Mouse (Mus musculus) forebrain, embryonic 13.5 days (tissue): Measurements from ENCODE around the gene Olfr68. TPM values are rescaled to one million over a fixed set of nuclear protein-coding genes. Genes with fewer than 3 reads are reported as not detected.

ENCODE experiments used
- ATAC-seq: fragments of 200-750 bp; cut with Nextera tagmentation; 2 replicates; pipeline ENCODE4 v1.8.0; 2017
- H3K27ac ChIP-seq: fragments of 300-500 bp; sonication (generic); 2 replicates; pipeline ENCODE4 v1.5.1; 2015; ENCODE audit warnings: inconsistent platforms, mild to moderate bottlenecking, moderate library complexity
- H3K27me3 ChIP-seq: fragments of 300-500 bp; sonication (generic); 2 replicates; pipeline ENCODE4 v1.6.1; 2015; ENCODE audit warnings: mild to moderate bottlenecking, inconsistent platforms
- H3K36me3 ChIP-seq: fragments of 300-500 bp; sonication (generic); 2 replicates; pipeline ENCODE4 v1.6.1; 2015; ENCODE audit warnings: mild to moderate bottlenecking, inconsistent platforms; ENCODE audit not compliant: poor library complexity, severe bottlenecking
- H3K4me1 ChIP-seq: fragments of 300-500 bp; sonication (generic); 2 replicates; pipeline ENCODE4 v1.6.1; 2015; ENCODE audit warnings: inconsistent platforms
- H3K4me2 ChIP-seq: fragments of 300-500 bp; sonication (generic); 2 replicates; pipeline ENCODE4 v1.6.1; 2015; ENCODE audit warnings: inconsistent platforms, mild to moderate bottlenecking, moderate library complexity
- H3K4me3 ChIP-seq: fragments of 300-500 bp; sonication (generic); 2 replicates; pipeline ENCODE4 v1.5.1; 2015; ENCODE audit warnings: mild to moderate bottlenecking, inconsistent platforms
- H3K9ac ChIP-seq: fragments of 300-500 bp; sonication (generic); 2 replicates; pipeline ENCODE4 v1.6.1; 2015; ENCODE audit warnings: mild to moderate bottlenecking, inconsistent platforms
- H3K9me3 ChIP-seq: fragments of 300-500 bp; sonication (generic); replicated peaks from 2 replicates; pipeline ENCODE4 v1.6.1; 2016; ENCODE audit warnings: inconsistent platforms
- WGBS: fragments of 180-500 bp; shearing (Covaris S2); methylation state at CpG from one replicate; pipeline ENCODE4 v1.1.7; 2015; 5-methylcytosine and 5-hydroxymethylcytosine counted together
- polyA plus RNA-seq: library from polyadenylated mRNA; unstranded; fragments of >200 nt; fragmentation: Nextera tagmentation; extraction: Ambion mirVana; gene quantifications from 2 replicates; pipeline ENCODE4 v1.2.1, GENCODE M21; 2015

The Olfr68 gene
- polyA plus RNA-seq, 1 experiment from 2014 or later, result not detected

DNA sequence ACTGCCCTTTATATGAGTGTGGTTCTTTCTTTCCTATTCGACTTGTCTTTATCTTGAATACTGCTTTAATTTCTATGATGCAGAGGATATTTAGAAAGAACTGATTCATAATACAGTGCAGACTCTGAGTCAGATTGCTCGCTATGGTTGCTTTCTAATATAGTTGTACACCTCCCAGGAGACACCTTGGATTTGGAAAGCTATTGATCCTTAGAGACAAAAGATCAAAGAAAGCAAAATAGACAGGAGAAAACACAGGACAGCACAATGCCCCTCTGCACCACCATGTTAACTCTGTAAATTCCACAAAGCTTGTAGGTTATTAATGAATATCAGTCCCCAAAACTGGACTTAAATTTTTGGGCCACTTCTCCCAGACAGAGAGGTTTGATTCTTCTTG, 34.7 kb downstream of the Olfr68 start, which contains the start of gene Olfr629:
TSS of gene Olfr629 (minus strand) at position 101 of the 400 bp plus-strand sequence.
- H3K27me3 ChIP-seq, result no peaks in the 10 kb centered on the region
- 0 out of 2 replicates have a peak, but pooled peaks cover 6% of the 10 kb centered on the region for H3K9me3 ChIP-seq
- H3K36me3 ChIP-seq, result no peaks in the 10 kb centered on the region
- WGBS, result 79% methylated on average over 2 of the region's 2 CpGs
- ATAC-seq, result no peak
- no peak within 1 kb of the TSS for H3K9ac ChIP-seq
- no peak within 1 kb of the TSS for H3K4me3 ChIP-seq
- H3K27ac ChIP-seq, result no peak within 1 kb of the TSS
- no peaks in the 10 kb centered on the region for H3K4me1 ChIP-seq
- H3K4me2 ChIP-seq, result no peak within 1 kb of the TSS

DNA sequence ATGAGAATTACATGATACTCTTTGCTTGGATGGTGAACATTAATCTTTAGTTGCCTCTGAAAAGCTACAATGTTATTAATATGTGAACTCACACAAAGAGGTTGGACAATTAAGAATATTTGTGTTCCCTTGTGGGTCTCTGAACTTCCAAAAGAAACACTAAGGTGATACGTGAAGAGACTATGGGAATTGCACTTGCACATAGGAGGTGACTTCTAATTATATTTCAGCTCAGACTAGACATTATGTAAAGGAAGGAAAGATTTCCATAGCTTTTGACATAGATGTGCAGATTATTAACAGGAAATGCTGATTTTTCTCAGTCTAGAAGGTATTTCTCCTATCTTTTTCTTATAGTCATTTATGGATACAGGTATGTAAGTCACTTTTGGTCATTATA, 49.4 kb downstream of the Olfr68 start, which contains the start of gene Olfr628:
TSS of gene Olfr628 (plus strand) at position 301 of the 400 bp plus-strand sequence.
- no peak within 1 kb of the TSS for H3K4me2 ChIP-seq
- no peak for ATAC-seq
- no peaks in the 10 kb centered on the region for H3K36me3 ChIP-seq
- no peak within 1 kb of the TSS for H3K4me3 ChIP-seq
- no peak within 1 kb of the TSS for H3K27ac ChIP-seq
- no peaks in the 10 kb centered on the region for H3K9me3 ChIP-seq
- no peaks in the 10 kb centered on the region for H3K27me3 ChIP-seq
- no peak within 1 kb of the TSS for H3K9ac ChIP-seq
- WGBS, result 85% methylated on average over 1 of the region's 1 CpGs
- H3K4me1 ChIP-seq, result no peaks in the 10 kb centered on the region

Other genes with a start within 250 kb of the Olfr68 start
- gene Olfr612, start 237.0 kb downstream of the Olfr68 start, polyA plus RNA-seq, result not detected in 2 replicates
- gene Olfr613, start 231.6 kb downstream of the Olfr68 start, polyA plus RNA-seq, result not detected in 2 replicates
- gene Olfr615, start 223.6 kb downstream of the Olfr68 start, polyA plus RNA-seq, result not detected in 2 replicates
- not detected in 2 replicates for gene Olfr616, start 210.6 kb downstream of the Olfr68 start, polyA plus RNA-seq
- gene Olfr617, start 206.6 kb downstream of the Olfr68 start, polyA plus RNA-seq, result not detected in 2 replicates
- not detected in 2 replicates for gene Olfr618, start 189.6 kb downstream of the Olfr68 start, polyA plus RNA-seq
- not detected in 2 replicates for gene Olfr619, start 179.1 kb downstream of the Olfr68 start, polyA plus RNA-seq
- gene Olfr620, start 167.2 kb downstream of the Olfr68 start, polyA plus RNA-seq, result not detected in 2 replicates
- not detected in 2 replicates for gene Olfr622, start 137.0 kb downstream of the Olfr68 start, polyA plus RNA-seq
- not detected in 2 replicates for gene Olfr623, start 116.0 kb downstream of the Olfr68 start, polyA plus RNA-seq
- 0.03 TPM in 1 of 2 replicates, not detected in the other for gene Olfr624, start 108.5 kb downstream of the Olfr68 start, polyA plus RNA-seq
- not detected in 2 replicates for gene Olfr625-ps1, start 97.0 kb downstream of the Olfr68 start, polyA plus RNA-seq
- gene Olfr243, start 65.0 kb downstream of the Olfr68 start, polyA plus RNA-seq, result not detected in 2 replicates
- not detected in 2 replicates for gene Olfr628, start 49.3 kb downstream of the Olfr68 start, polyA plus RNA-seq
- gene Olfr629, start 34.8 kb downstream of the Olfr68 start, polyA plus RNA-seq, result not detected in 2 replicates
- gene Olfr630, start 22.4 kb downstream of the Olfr68 start, polyA plus RNA-seq, result not detected in 2 replicates
- gene Olfr69, start 8.1 kb downstream of the Olfr68 start, polyA plus RNA-seq, result not detected in 2 replicates
- not detected in 2 replicates for gene Olfr67, start 12.1 kb upstream of the Olfr68 start, polyA plus RNA-seq
- 960 and 1,191 TPM in 2 replicates for gene Hbb-bt, start 34.3 kb upstream of the Olfr68 start, polyA plus RNA-seq
- gene Hbb-bs, start 48.4 kb upstream of the Olfr68 start, polyA plus RNA-seq, result 1,844 and 2,278 TPM in 2 replicates
- not detected in 2 replicates for gene Hbb-bh2, start 60.8 kb upstream of the Olfr68 start, polyA plus RNA-seq
- gene Hbb-bh1, start 63.5 kb upstream of the Olfr68 start, polyA plus RNA-seq, result 32.1 and 81.1 TPM in 2 replicates
- gene Hbb-y, start 73.5 kb upstream of the Olfr68 start, polyA plus RNA-seq, result 3,762 and 4,630 TPM in 2 replicates
- gene Olfr66, start 106.6 kb upstream of the Olfr68 start, polyA plus RNA-seq, result not detected in 2 replicates
- not detected in 2 replicates for gene Olfr64, start 114.8 kb upstream of the Olfr68 start, polyA plus RNA-seq
- gene Olfr65, start 123.8 kb upstream of the Olfr68 start, polyA plus RNA-seq, result not detected in 2 replicates
- gene Olfr631, start 149.1 kb upstream of the Olfr68 start, polyA plus RNA-seq, result not detected in 2 replicates
- not detected in 2 replicates for gene Olfr632, start 154.6 kb upstream of the Olfr68 start, polyA plus RNA-seq
- gene Olfr633, start 164.7 kb upstream of the Olfr68 start, polyA plus RNA-seq, result not detected in 2 replicates
- gene Olfr635, start 191.5 kb upstream of the Olfr68 start, polyA plus RNA-seq, result not detected in 2 replicates
- gene Olfr638, start 219.0 kb upstream of the Olfr68 start, polyA plus RNA-seq, result not detected in 2 replicates
- 0.04 TPM in 1 of 2 replicates, not detected in the other for gene Olfr639, start 237.6 kb upstream of the Olfr68 start, polyA plus RNA-seq
- gene Olfr640, start 245.9 kb upstream of the Olfr68 start, polyA plus RNA-seq, result not detected in 2 replicates